Comparison of ENCODE assay signal across 8 mouse cellular contexts in the genomic region with DNA sequence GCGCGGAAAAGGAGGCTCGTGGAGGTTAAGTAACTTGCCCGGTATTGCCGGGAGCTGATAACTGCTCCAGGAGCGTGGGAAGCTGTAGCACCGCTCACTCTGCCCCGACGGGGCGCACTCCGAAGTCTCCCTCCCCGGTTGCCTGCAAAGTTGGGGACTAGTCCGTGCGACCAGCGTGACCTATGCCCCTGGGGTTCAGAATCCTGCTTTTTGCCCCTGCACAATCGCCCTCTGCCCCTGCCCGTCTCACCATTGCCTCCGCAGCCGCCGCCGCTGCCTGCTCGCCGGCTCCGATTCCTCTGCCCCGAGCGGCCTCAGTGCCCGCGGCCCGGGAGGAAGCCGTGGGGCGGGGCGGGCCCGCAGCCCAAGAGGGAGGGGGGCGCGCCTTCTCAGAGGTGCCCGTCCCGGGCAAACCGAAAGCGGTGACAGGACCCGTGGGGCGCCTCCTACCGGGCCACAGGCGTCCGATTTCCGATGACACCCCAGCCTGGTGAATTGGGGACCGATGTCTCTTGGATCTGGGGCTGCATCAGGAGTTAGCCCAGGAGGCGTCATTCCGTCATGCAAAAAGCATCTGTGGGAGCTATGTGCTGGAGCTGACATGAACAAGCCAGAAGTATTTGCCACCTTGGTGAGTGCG. TPM values are rescaled to one million over a fixed set of nuclear protein-coding genes. Genes with fewer than 3 reads are reported as not detected.
DNase-seq lines count a peak whose midpoint lies in the region; ATAC-seq and TF ChIP-seq lines count a peak whose summit lies in the region.

A gene (minus strand): TSS at position 338 of the 640 bp plus-strand sequence.

- H3K4me3 ChIP-seq in embryonic fibroblast, embryonic 13.5 days (ENCODE audit: insufficient read depth, low read length) = peak within 1 kb of the TSS; percentile 40
- peak within 1 kb of the TSS; percentile 77 for H3K4me3 ChIP-seq in heart, embryonic 13.5 days
- peak within 1 kb of the TSS; percentile 58 for H3K4me3 ChIP-seq in kidney, embryonic 16.5 days (ENCODE audit: low read length)

- peak; percentile 89 for ATAC-seq in CD4-positive, CD25-positive, alpha-beta regulatory T cell, adult 4 months
- ATAC-seq in heart, embryonic 13.5 days (ENCODE audit: extremely low read depth, insufficient number of reproducible peaks, low FRiP score, low TSS enrichment) = peak; percentile 66
- ATAC-seq in kidney, embryonic 16.5 days (ENCODE audit: low FRiP score, low TSS enrichment) = peak; percentile 84; the same call in 1 of the 2 replicates

- no peak for TF ChIP-seq CTCF in embryonic fibroblast, embryonic 13.5 days (IDR thresholded peaks at IDR 0.05; ENCODE audit: borderline replicate concordance, insufficient read depth, low read length)

- H3K27me3 ChIP-seq in heart, embryonic 13.5 days (replicated peaks) = no peaks in the 10 kb centered on the region
- no peaks in the 10 kb centered on the region for H3K27me3 ChIP-seq in kidney, embryonic 16.5 days (ENCODE audit: insufficient read depth, low read length)

- peak within 1 kb of the TSS; percentile 79 for H3K4me2 ChIP-seq in heart, embryonic 13.5 days
- peak within 1 kb of the TSS; percentile 61 for H3K4me2 ChIP-seq in kidney, embryonic 16.5 days (replicated peaks; ENCODE audit: low read depth, low read length)

- DNase-seq in adrenal gland, adult 18-20 months (ENCODE audit: low spot score in 2 of 2) = peak; percentile 79 to 85
- peak; percentile 92 for DNase-seq in lung, postnatal 14 days
- DNase-seq in ovary, postnatal 14 days (ENCODE audit: low spot score) = peak; percentile 64
- DNase-seq in urinary bladder, postnatal 14 days (ENCODE audit: low spot score) = peak; percentile 82

- WGBS in heart, embryonic 13.5 days = under 1% methylated on average over 44 of the region's 49 CpGs
- WGBS in kidney, embryonic 16.5 days = 2% methylated on average over 46 of the region's 49 CpGs

- no peaks in the 10 kb centered on the region for H3K4me1 ChIP-seq in embryonic fibroblast, embryonic 13.5 days (ENCODE audit: control insufficient read depth, insufficient read depth, low read length)
- H3K4me1 ChIP-seq in heart, embryonic 13.5 days = peaks cover 22% of the 10 kb centered on the region
- H3K4me1 ChIP-seq in kidney, embryonic 16.5 days (ENCODE audit: insufficient read depth, low read length) = no peaks in the 10 kb centered on the region

- peak within 1 kb of the TSS; percentile 90 for H3K9ac ChIP-seq in heart, embryonic 13.5 days
- peak within 1 kb of the TSS; percentile 67 for H3K9ac ChIP-seq in kidney, embryonic 16.5 days (replicated peaks; ENCODE audit: low read length)

- peak within 1 kb of the TSS; percentile 38 for H3K27ac ChIP-seq in embryonic fibroblast, embryonic 13.5 days (ENCODE audit: insufficient read depth, low read length)
- H3K27ac ChIP-seq in heart, embryonic 13.5 days (replicated peaks) = peak within 1 kb of the TSS; percentile 91
- H3K27ac ChIP-seq in kidney, embryonic 16.5 days (ENCODE audit: low read length) = peak within 1 kb of the TSS; percentile 73

- H3K36me3 ChIP-seq in heart, embryonic 13.5 days = peaks cover 20% of the 10 kb centered on the region
- H3K36me3 ChIP-seq in kidney, embryonic 16.5 days (ENCODE audit: insufficient read depth, low read length) = peaks cover 10% of the 10 kb centered on the region

- peak; percentile 53 for TF ChIP-seq POLR2A in embryonic fibroblast, embryonic 13.5 days (IDR thresholded peaks at IDR 0.05; ENCODE audit: low read depth, low read length)

- no peaks in the 10 kb centered on the region for H3K9me3 ChIP-seq in heart, embryonic 13.5 days
- no peaks in the 10 kb centered on the region for H3K9me3 ChIP-seq in kidney, embryonic 16.5 days (ENCODE audit: low read length)

RNA-seq across cellular contexts. Expression of the gene that starts here (rescaled TPM):
- polyA plus RNA-seq in CD4-positive, CD25-positive, alpha-beta regulatory T cell, adult 4 months (2017; shearing (Covaris generic)) = 10 to 100 TPM; 66.7 to 70.3 TPM
- total RNA-seq in adrenal gland, adult 18-20 months (2021) = 10 to 100 TPM; 22.9 to 25.5 TPM
- 20.1 and 23.5 TPM in 2 replicates for polyA plus RNA-seq in embryonic fibroblast, embryonic 13.5 days (2011; ENCODE audit: insufficient read length, low read depth, missing spikeins)
- polyA plus RNA-seq in heart, embryonic 13.5 days (2015; fragmentation: Nextera tagmentation; extraction: Ambion mirVana) = 42.7 and 53.4 TPM in 2 replicates
- polyA plus RNA-seq in kidney, embryonic 16.5 days (2015; fragmentation: Nextera tagmentation; extraction: Ambion mirVana) = 35.7 and 42.5 TPM in 2 replicates

Comparison
In these comparisons a context has a peak if more than half of its experiments do, and no peak if none do; other contexts are left out.
1. Peak in every context shown above with its lines: DNase-seq, ATAC-seq, H3K4me3 ChIP-seq and H3K27ac ChIP-seq.
2. H3K27ac ChIP-seq: peak in every context shown above with its lines; median percentile 91 in heart, embryonic 13.5 days; 73 in kidney, embryonic 16.5 days; 38 in embryonic fibroblast, embryonic 13.5 days.